Mouse (Mus musculus) midbrain, embryonic 12.5 days (tissue): ENCODE data around the gene Zfp316. TPM values are rescaled to one million over a fixed set of nuclear protein-coding genes. Genes with fewer than 3 reads are reported as not detected.

Experiments used
- ATAC-seq: fragments of 200-750 bp; cut with Nextera tagmentation; 2 replicates; pipeline ENCODE4 v1.8.0; 2017; ENCODE audit warnings: low read depth, moderate TSS enrichment, moderate library complexity; ENCODE audit not compliant: low FRiP score
- H3K27ac ChIP-seq: fragments of 300-500 bp; sonication (generic); replicated peaks from 2 replicates; pipeline ENCODE4 v1.5.1; 2016; ENCODE audit warnings: mild to moderate bottlenecking
- H3K27me3 ChIP-seq: fragments of 300-500 bp; sonication (generic); 2 replicates; pipeline ENCODE4 v1.6.1; 2016; ENCODE audit warnings: mild to moderate bottlenecking
- H3K36me3 ChIP-seq: fragments of 300-500 bp; sonication (generic); 2 replicates; pipeline ENCODE4 v1.6.1; 2016
- H3K4me1 ChIP-seq: fragments of 300-500 bp; sonication (generic); 2 replicates; pipeline ENCODE4 v1.6.1; 2016
- H3K4me2 ChIP-seq: fragments of 300-500 bp; sonication (generic); replicated peaks from 2 replicates; pipeline ENCODE4 v1.6.1; 2016; ENCODE audit warnings: mild to moderate bottlenecking, moderate library complexity
- H3K4me3 ChIP-seq: fragments of 300-500 bp; sonication (generic); 2 replicates; pipeline ENCODE4 v1.5.1; 2016; ENCODE audit warnings: mild to moderate bottlenecking
- H3K9ac ChIP-seq: fragments of 300-500 bp; sonication (generic); replicated peaks from 2 replicates; pipeline ENCODE4 v1.6.1; 2016; ENCODE audit warnings: mild to moderate bottlenecking, moderate library complexity
- H3K9me3 ChIP-seq: fragments of 300-500 bp; sonication (generic); 2 replicates; pipeline ENCODE4 v1.6.1; 2016; ENCODE audit warnings: mild to moderate bottlenecking
- WGBS: fragments of 180-500 bp; shearing (Covaris S2); methylation state at CpG from one replicate; pipeline ENCODE4 v1.1.7; 2016; 5-methylcytosine and 5-hydroxymethylcytosine counted together
- polyA plus RNA-seq: library from polyadenylated mRNA; unstranded; fragments of >200 nt; fragmentation: Nextera tagmentation; extraction: Ambion mirVana; gene quantifications from 2 replicates; pipeline ENCODE4 v1.2.1, GENCODE M21; 2016

The Zfp316 gene
- 17.9 and 18.4 TPM in 2 replicates for polyA plus RNA-seq

DNA sequence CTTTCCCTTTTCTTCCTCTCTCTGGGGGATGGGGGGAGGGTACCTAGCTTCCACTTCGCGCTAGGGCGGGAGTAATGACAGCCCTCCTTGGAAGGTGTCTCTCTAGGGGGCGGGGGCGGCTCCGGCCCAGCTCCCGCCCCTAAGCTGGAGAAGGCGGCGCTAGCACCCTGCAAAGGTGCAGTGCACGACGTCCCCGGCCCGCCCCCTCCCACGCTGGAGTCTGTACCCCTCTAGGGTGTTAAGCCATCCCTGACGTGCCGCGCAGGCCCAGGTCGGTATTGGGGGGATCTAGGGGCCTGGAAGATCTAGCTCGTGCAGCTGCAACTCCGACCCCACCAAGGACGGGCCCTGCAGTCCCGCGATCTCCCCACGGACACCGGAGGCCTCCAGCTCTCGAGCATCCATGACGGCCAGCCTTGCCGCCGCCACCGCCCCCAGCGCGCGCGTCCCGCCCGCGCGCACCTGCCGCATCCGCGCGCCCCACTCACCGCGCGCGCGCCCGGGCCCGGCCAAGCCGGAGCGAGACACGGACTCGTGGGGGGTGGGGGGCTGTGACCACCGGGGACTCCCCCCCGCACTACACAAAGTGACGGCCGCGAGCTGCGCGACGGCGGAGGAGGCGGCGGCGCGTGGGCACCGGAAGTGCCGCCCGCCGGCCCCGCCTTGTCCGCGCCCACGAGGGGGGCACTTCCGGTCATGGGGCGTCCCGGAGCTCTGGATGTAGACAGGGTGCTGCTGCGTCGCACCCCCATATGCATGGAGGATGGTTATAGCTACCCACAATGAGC, at the start of gene Zfp316:
Gene Zfp316, minus strand, starts transcription at position 660 of the 788 bp plus-strand sequence.
- Histone ChIP-seq H3K27ac (peak within 1 kb of the TSS; percentile 83), H3K4me2 (peak within 1 kb of the TSS; percentile 97), H3K4me1 (peaks cover 25% of the 10 kb centered on the region), H3K9me3 (no peaks in the 10 kb centered on the region), H3K9ac (peak within 1 kb of the TSS; percentile 99), H3K27me3 (peaks cover 3% of the 10 kb centered on the region; the same call in 1 of the 2 replicates), H3K4me3 (peak within 1 kb of the TSS; percentile 97), H3K36me3 (peaks cover 4% of the 10 kb centered on the region)
- WGBS, result under 1% methylated on average over 69 of the region's 79 CpGs
- ATAC-seq, result peak; percentile 91

DNA sequence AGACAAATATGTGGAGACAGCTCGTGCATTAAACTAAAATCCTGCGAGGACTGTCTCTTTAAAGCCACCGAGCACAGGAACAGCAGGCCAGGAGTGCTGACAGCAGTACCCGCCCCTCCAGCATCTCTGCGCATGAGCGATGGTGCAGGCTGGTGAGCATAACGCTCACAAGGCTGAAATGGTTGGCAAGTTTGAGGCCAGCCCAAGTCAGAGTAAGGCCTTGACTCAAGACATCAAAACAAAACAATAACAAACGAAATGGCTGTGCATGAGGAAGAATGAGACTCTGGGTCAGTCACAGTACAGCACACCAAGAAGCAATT, 47.4 kb upstream of the Zfp316 start:
- Histone ChIP-seq H3K9ac (no peak overlapping the region), H3K27ac (no peak overlapping the region), H3K36me3 (peaks cover 77% of the 10 kb centered on the region), H3K4me2 (no peak overlapping the region), H3K4me3 (no peak overlapping the region), H3K4me1 (peaks cover 20% of the 10 kb centered on the region), H3K27me3 (no peaks in the 10 kb centered on the region), H3K9me3 (no peaks in the 10 kb centered on the region)
- ATAC-seq, result no peak
- 84% methylated on average over 8 of the region's 8 CpGs for WGBS

DNA sequence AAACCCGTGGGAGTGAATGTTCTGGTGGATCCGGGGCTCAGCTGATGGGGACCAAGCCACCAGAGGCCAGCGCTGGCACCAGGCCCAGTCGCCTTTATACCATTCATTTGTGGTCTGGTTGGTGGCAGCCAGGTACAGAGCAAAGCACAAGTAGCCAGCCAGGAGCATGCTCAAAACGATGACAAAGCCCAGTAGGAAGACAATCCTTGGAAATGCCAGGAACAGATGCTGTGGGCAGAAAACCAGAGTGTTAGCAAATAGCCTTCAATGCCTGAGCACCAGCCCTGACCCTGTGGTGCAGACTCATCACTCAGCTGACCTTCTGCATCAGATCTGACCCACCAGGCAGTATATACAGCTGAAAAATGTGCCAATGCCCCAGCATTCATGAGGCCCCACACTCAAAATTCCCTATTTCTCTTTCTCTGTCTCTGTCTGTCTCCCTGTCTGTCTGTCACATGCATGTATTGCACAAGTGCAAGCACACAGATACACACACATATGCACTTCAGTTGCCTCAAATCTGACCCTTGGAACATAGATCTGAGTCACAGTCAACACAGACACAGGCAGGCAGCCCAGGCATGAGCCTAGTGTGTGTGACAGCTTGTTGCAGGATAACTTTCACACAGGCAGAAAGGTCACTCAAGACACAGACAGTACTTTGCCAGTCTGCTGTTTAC, 46.9 kb upstream of the Zfp316 start:
- Histone ChIP-seq H3K4me2 (no peak overlapping the region), H3K4me1 (peaks cover 20% of the 10 kb centered on the region), H3K27me3 (no peaks in the 10 kb centered on the region), H3K36me3 (peaks cover 77% of the 10 kb centered on the region), H3K9me3 (no peaks in the 10 kb centered on the region), H3K4me3 (no peak overlapping the region), H3K9ac (no peak overlapping the region), H3K27ac (no peak overlapping the region)
- ATAC-seq, result no peak
- 88% methylated on average over 5 of the region's 5 CpGs for WGBS

DNA sequence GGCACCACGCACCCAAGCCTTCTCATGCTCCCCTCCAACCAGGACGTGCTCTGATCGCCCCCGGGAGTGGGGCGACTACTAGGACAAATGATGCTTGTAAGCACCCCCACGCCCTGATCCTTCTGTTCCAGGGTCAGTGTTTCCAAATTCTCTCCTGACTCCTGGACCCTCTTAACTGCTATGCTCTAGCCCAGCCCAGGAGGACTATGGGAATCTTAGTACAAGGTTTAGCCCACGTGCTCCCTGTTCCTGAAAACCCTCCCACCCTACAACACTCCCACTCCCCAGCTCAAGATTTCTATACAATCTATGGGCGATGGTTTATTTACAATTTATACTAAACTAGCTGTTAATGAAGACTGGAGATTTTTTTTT, 45.7 kb upstream of the Zfp316 start:
- H3K4me3 ChIP-seq, result peak overlapping the region; percentile 89
- H3K4me2 ChIP-seq, result peak overlapping the region; percentile 83
- WGBS, result 14% methylated on average over 8 of the region's 8 CpGs
- peak overlapping the region; percentile 96; the same call in 1 of the 2 replicates for H3K9ac ChIP-seq
- H3K27ac ChIP-seq, result peak overlapping the region; percentile 97; the same call in 1 of the 2 replicates
- H3K9me3 ChIP-seq, result no peaks in the 10 kb centered on the region
- H3K36me3 ChIP-seq, result peaks cover 77% of the 10 kb centered on the region
- peaks cover 20% of the 10 kb centered on the region for H3K4me1 ChIP-seq
- ATAC-seq, result peak; percentile 61; the same call in 1 of the 2 replicates
- H3K27me3 ChIP-seq, result no peaks in the 10 kb centered on the region

DNA sequence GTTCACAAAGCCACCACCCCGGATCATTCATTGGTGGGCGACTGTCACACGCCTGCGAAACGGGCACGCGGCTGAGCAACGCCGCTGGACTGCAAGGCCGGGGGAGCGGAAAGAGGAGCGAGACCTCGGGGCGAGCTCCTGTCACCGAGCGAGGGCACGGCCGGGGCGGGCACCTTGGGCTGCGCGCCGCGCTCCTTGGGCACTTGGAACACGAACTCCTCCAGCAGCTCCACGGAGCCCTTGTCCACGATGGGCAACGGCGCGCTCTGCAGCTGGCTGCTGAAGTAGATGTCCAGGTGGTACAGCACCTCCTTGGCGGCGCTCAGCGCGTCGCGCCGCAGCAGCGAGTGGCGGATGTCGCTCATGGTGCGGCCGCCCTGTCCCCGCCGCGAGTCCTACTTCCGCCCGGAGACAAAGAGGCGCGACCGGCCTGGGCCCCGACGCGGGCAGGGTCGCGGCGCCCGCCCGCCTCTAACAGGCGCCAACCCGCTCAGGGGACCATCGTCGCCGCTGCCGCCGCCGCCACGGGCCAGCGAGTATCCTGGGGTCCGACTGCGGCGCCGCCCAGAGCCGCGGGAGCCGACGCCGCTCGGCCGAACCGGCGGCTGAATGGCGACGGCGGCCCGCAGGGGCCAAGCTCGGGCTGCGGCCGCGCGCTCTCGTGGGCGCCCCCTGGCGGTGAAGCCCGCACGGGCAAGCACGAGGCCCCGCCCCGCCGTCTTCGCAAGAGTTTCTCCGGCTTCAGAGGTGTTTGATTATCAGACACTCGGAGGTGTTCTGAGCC, 45.1 kb upstream of the Zfp316 start, which contains the start of gene E130309D02Rik:
Gene E130309D02Rik, minus strand, starts transcription at position 631 of the 784 bp plus-strand sequence.
- Histone ChIP-seq H3K4me2 (peak within 1 kb of the TSS; percentile 83), H3K9ac (peak within 1 kb of the TSS; percentile 96), H3K27me3 (no peaks in the 10 kb centered on the region), H3K4me3 (peak within 1 kb of the TSS; percentile 89), H3K9me3 (no peaks in the 10 kb centered on the region), H3K36me3 (peaks cover 77% of the 10 kb centered on the region), H3K4me1 (peaks cover 20% of the 10 kb centered on the region), H3K27ac (peak within 1 kb of the TSS; percentile 97)
- WGBS, result under 1% methylated on average over 91 of the region's 101 CpGs
- ATAC-seq, result peak; percentile 85

DNA sequence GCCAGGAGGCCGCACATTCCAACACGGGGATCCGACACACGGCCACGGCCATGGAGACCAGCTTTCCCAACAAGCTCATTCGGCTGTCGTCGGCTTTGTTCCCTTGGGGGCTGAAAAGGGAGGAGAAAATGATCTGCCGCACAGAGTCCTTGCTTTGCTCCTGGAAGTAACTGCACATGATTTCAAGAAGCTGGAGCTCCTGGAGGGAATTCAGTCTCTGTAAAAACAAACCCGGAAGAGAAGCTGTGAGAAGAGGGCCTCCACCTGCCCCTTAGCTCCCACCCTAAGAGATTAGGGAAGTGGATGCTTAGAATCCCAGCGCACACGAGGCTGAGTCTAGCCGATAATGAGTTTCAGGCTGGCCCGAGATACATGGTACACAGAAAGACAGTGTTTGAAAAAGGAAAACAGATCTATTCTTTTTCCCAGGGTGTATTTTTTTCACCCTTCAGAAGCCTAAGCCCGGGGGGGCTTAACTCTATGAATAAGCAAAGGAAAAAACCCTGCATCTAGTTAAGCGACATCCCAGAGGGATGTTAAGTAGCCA, 44.4 kb upstream of the Zfp316 start:
- Histone ChIP-seq H3K9ac (peak overlapping the region; percentile 96), H3K4me1 (peaks cover 20% of the 10 kb centered on the region), H3K27ac (peak overlapping the region; percentile 97), H3K36me3 (peaks cover 77% of the 10 kb centered on the region), H3K9me3 (no peaks in the 10 kb centered on the region), H3K4me2 (peak overlapping the region; percentile 83), H3K27me3 (no peaks in the 10 kb centered on the region), H3K4me3 (peak overlapping the region; percentile 89)
- peak; percentile 20; the same call in 1 of the 2 replicates for ATAC-seq
- WGBS, result 2% methylated on average over 16 of the region's 16 CpGs

DNA sequence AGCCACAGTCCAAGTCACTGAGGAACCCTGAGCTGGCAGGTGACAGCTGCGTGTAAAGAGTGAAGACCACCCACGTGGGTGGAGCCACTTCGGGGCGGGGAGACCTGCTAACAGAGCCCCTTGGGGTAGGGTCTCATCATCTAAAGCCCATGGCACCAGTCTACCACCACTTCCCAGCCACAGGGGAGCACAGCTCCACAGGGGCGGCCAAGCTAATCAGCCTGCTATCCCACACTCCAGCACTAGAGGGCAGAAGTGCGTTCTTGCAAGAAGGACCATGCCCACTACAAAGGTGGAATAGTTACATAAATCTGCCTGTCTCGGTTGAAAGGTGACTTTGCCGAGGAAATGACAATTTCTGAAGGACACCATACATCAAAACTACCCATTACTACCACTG, 42.1 kb upstream of the Zfp316 start:
- Histone ChIP-seq H3K4me2 (no peak overlapping the region), H3K4me3 (no peak overlapping the region), H3K9ac (no peak overlapping the region), H3K9me3 (no peaks in the 10 kb centered on the region), H3K36me3 (peaks cover 77% of the 10 kb centered on the region), H3K27ac (no peak overlapping the region), H3K4me1 (peaks cover 20% of the 10 kb centered on the region), H3K27me3 (no peaks in the 10 kb centered on the region)
- 73% methylated on average over 8 of the region's 8 CpGs for WGBS
- no peak for ATAC-seq

DNA sequence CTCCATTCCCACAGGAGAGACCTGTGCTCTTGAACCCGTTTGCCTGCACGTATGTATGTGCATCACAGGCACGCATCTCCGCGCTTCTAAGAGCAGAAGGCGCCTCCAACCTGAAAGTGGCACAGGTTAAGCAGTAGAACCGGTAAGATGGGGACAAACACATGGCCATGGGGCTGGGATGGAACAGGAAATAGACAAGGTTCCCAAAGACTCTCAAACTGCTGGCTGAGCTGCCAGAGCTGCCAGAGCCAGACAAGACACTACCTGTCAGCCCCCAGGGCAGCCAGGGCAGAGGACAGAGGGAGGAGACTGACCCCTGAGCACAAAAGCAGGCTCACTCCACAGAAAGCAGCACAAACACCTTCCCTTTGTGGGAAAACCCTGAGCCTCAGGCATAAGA, 40.1 kb upstream of the Zfp316 start:
- Histone ChIP-seq H3K4me3 (no peak overlapping the region), H3K36me3 (peaks cover 85% of the 10 kb centered on the region), H3K4me1 (peaks cover 17% of the 10 kb centered on the region), H3K9me3 (no peaks in the 10 kb centered on the region), H3K27me3 (no peaks in the 10 kb centered on the region), H3K27ac (no peak overlapping the region), H3K4me2 (no peak overlapping the region), H3K9ac (no peak overlapping the region)
- WGBS, result 97% methylated on average over 7 of the region's 7 CpGs
- ATAC-seq, result no peak

DNA sequence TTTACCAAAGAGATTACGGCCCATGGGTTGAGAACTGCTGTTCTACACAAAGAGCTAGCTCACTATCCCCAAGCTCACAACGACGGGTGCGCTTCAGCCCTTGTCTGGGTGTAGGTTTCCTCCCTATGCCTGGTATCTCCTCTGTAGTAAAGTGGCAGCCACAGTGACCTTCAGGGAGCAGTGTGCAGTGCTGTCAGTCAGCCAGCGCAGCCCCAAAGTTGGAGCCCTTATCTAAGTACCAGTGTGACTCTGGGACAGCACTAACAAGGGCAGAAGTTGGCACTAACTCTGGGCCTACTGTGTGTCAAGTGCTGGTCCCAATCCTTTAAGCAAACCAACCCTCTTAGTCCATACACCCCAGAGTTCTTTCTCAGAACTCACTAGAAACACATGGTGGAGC, 39.0 kb upstream of the Zfp316 start:
- no peak for ATAC-seq
- no peak overlapping the region for H3K9ac ChIP-seq
- peaks cover 95% of the 10 kb centered on the region for H3K36me3 ChIP-seq
- H3K4me1 ChIP-seq, result peaks cover 12% of the 10 kb centered on the region
- WGBS, result 96% methylated on average over 5 of the region's 5 CpGs
- H3K4me2 ChIP-seq, result no peak overlapping the region
- no peaks in the 10 kb centered on the region for H3K27me3 ChIP-seq
- no peak overlapping the region for H3K4me3 ChIP-seq
- H3K9me3 ChIP-seq, result no peaks in the 10 kb centered on the region
- H3K27ac ChIP-seq, result no peak overlapping the region

DNA sequence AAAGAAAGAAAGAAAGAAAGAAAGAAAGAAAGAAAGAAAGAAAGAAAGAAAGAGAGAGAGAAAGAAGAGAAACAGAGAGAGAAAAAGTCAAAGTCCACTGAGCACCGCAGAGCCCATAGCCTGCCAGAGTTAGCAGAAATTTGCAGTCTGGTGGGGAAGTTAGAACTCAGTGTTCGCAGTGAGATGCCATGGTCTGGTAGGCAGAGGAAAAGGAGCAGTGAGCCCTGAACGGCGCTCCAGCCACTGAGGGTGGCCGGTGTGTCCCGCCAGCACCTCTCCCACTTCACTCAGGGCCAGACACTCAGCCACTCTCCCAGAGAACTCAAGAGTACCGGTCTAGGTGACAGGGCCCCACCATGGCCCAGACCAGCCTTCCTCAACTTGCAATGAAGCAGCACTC, 34.4 kb upstream of the Zfp316 start:
- no peak overlapping the region for H3K4me2 ChIP-seq
- H3K27ac ChIP-seq, result no peak overlapping the region
- peaks cover 96% of the 10 kb centered on the region for H3K36me3 ChIP-seq
- no peak for ATAC-seq
- H3K9ac ChIP-seq, result no peak overlapping the region
- no peaks in the 10 kb centered on the region; the same call in 1 of the 2 replicates for H3K4me1 ChIP-seq
- H3K9me3 ChIP-seq, result no peaks in the 10 kb centered on the region
- H3K4me3 ChIP-seq, result no peak overlapping the region
- over 99% methylated on average over 6 of the region's 7 CpGs for WGBS
- H3K27me3 ChIP-seq, result no peaks in the 10 kb centered on the region

DNA sequence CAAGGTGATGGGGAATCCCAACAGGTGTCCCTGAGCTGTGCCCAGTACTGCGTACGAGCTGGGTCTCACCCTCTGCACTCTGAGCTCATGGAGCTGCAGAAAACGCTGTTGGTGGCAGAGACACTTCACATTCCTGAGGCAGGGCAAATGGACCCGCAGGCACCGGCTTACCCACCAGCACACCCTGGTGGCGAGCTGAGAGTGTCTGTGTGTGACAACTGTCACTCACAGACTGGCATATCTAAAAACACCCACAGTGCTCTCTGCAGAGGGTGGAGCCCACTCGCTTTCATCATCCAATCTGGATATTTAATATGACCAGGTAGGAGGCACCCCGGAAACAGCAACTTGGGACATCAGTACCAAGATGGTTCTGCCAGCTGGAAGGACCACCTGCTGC, 31.5 kb upstream of the Zfp316 start:
- no peaks in the 10 kb centered on the region for H3K9me3 ChIP-seq
- H3K4me3 ChIP-seq, result no peak overlapping the region
- no peaks in the 10 kb centered on the region for H3K27me3 ChIP-seq
- no peak overlapping the region for H3K27ac ChIP-seq
- no peak for ATAC-seq
- H3K4me2 ChIP-seq, result no peak overlapping the region
- 74% methylated on average over 8 of the region's 8 CpGs for WGBS
- H3K9ac ChIP-seq, result no peak overlapping the region
- H3K4me1 ChIP-seq, result no peaks in the 10 kb centered on the region
- peaks cover 77% of the 10 kb centered on the region for H3K36me3 ChIP-seq
